Mouse (Mus musculus) cerebellum, adult 2 months (tissue): Measurements from ENCODE around the gene Cd180.

ENCODE experiments used
- CTCF ChIP-seq: fragments of 200-500 bp; IDR thresholded peaks from 2 replicates; pipeline ENCODE4 v1.5.1; 2011; ENCODE audit warnings: low read depth, mild to moderate bottlenecking, control low read depth, low read length, moderate library complexity, borderline replicate concordance; ENCODE audit not compliant: insufficient read depth
- POLR2A ChIP-seq: fragments of 200-500 bp; IDR thresholded peaks from 2 replicates; pipeline ENCODE4 v1.6.1; 2011; ENCODE audit warnings: low read length, control low read depth, borderline replicate concordance; ENCODE audit not compliant: insufficient read depth

GRCm38 (mm10) chr13:102773169-102773568, 79.8 kb downstream of the Cd180 start:
- TF ChIP-seq CTCF (no peak), POLR2A (no peak)
